Comparison of ENCODE assay signal across 7 mouse cellular contexts in genomic region chr3:95905940-95906492, GRCm38 (mm10). TPM values are rescaled to one million over a fixed set of nuclear protein-coding genes. Genes with fewer than 3 reads are reported as not detected.
DNase-seq lines count a peak whose midpoint lies in the region; ATAC-seq and TF ChIP-seq lines count a peak whose summit lies in the region.

No protein-coding gene starts in this region.

- 0% methylated on average over 12 of the region's 12 CpGs for WGBS in heart, adult 2 months
- under 1% methylated on average over 12 of the region's 12 CpGs for WGBS in lung, postnatal 0 days

- H3K4me1 ChIP-seq in bone marrow macrophage, adult 2 months (ENCODE audit: control insufficient read depth, insufficient read depth, low read length) = peaks cover 10% of the 10 kb centered on the region
- H3K4me1 ChIP-seq in heart, adult 2 months (ENCODE audit: control insufficient read depth, insufficient read depth, low read length) = peaks cover 1% of the 10 kb centered on the region; the same call in 1 of the 2 replicates
- H3K4me1 ChIP-seq in lung, postnatal 0 days (ENCODE audit: insufficient read depth, low read depth, low read length) = peaks cover 11% of the 10 kb centered on the region

- TF ChIP-seq CTCF in bone marrow macrophage, adult 2 months (IDR thresholded peaks at IDR 0.05; ENCODE audit: low read depth, low read length) = peak; percentile 52
- peak; percentile 76 for TF ChIP-seq CTCF in heart, adult 2 months (IDR thresholded peaks at IDR 0.05)
- peak; percentile 74 for TF ChIP-seq CTCF in lung, postnatal 0 days (IDR thresholded peaks at IDR 0.05)

- DNase-seq in urinary bladder, postnatal 36 days (ENCODE audit: low spot score in 2 of 2) = peak; percentile 43 to 57
- no peak for DNase-seq in urinary bladder, postnatal 10 days (ENCODE audit: low spot score)
- peak; percentile 64 to 65 for DNase-seq in heart, adult 2 months
- DNase-seq in kidney, adult 9 months = peak; percentile 71
- peak; percentile 81 for DNase-seq in lung, postnatal 0 days (ENCODE audit: low spot score)
- peak; percentile 75 for DNase-seq in retina, postnatal 1 day

- TF ChIP-seq POLR2A in bone marrow macrophage, adult 2 months (IDR thresholded peaks at IDR 0.05; ENCODE audit: borderline replicate concordance, low read depth, low read length) = no peak
- peak; percentile 38; the same call in 1 of the 2 replicates for TF ChIP-seq POLR2A in heart, adult 2 months (IDR thresholded peaks at IDR 0.05; ENCODE audit: insufficient read depth, low read depth, low read length)

- H3K79me2 ChIP-seq in heart, adult 2 months (replicated peaks; ENCODE audit: control insufficient read depth, insufficient read depth, low read length) = no peaks in the 10 kb centered on the region

- ATAC-seq in lung, postnatal 0 days = peak; percentile 45; the same call in 1 of the 2 replicates

- peaks cover 3% of the 10 kb centered on the region; the same call in 1 of the 2 replicates for H3K36me3 ChIP-seq in heart, adult 2 months (ENCODE audit: control insufficient read depth, insufficient read depth, low read length)
- H3K36me3 ChIP-seq in lung, postnatal 0 days (ENCODE audit: insufficient read depth, low read length) = no peaks in the 10 kb centered on the region

- H3K9me3 ChIP-seq in lung, postnatal 0 days (ENCODE audit: low read length) = no peaks in the 10 kb centered on the region

- H3K9ac ChIP-seq in heart, adult 2 months (ENCODE audit: low read depth, low read length) = no peak overlapping the region
- H3K9ac ChIP-seq in lung, postnatal 0 days (replicated peaks; ENCODE audit: low read depth) = no peak overlapping the region

- no peaks in the 10 kb centered on the region for H3K27me3 ChIP-seq in heart, adult 2 months (ENCODE audit: control insufficient read depth, insufficient read depth, low read length)
- H3K27me3 ChIP-seq in lung, postnatal 0 days (replicated peaks; ENCODE audit: insufficient read depth, low read length) = 0 out of 2 replicates have a peak, but pooled peaks cover 4% of the 10 kb centered on the region

- H3K4me3 ChIP-seq in bone marrow macrophage, adult 2 months (ENCODE audit: insufficient read depth, low read length) = peak overlapping the region; percentile 31; the same call in 1 of the 2 replicates
- H3K4me3 ChIP-seq in heart, adult 2 months = peak overlapping the region; percentile 43
- peak overlapping the region; percentile 30; the same call in 1 of the 2 replicates for H3K4me3 ChIP-seq in lung, postnatal 0 days (ENCODE audit: low read depth, low read length)

- no peak overlapping the region for H3K27ac ChIP-seq in bone marrow macrophage, adult 2 months (ENCODE audit: insufficient read depth, low read depth, low read length)
- H3K27ac ChIP-seq in heart, adult 2 months = peak overlapping the region; percentile 91; the same call in 1 of the 2 replicates
- no peak overlapping the region for H3K27ac ChIP-seq in lung, postnatal 0 days (ENCODE audit: low read length)

- intact Hi-C loops in heart, adult 2 months (cut with DNase I) = loop anchor here (1.0 kb wide), 1 partner anchor 44 kb away; no protein-coding TSS in a partner anchor

- 0 out of 2 replicates have a peak, but pooled peaks have one; percentile 26 for TF ChIP-seq EP300 in heart, adult 2 months (IDR thresholded peaks at IDR 0.05; ENCODE audit: insufficient read depth, low read depth, low read length)
- no peak for TF ChIP-seq EP300 in lung, postnatal 0 days (IDR thresholded peaks at IDR 0.05)

- peak overlapping the region; percentile 61 for H3K4me2 ChIP-seq in lung, postnatal 0 days (replicated peaks; ENCODE audit: low read depth, low read length)

RNA-seq across cellular contexts. Expression of gene Car14, which starts 1.5 kb away (rescaled TPM):
- polyA plus RNA-seq in bone marrow macrophage, adult 2 months (2012; ENCODE audit: insufficient read depth, insufficient read length, missing spikeins) = not detected in 2 replicates
- total RNA-seq in heart, adult 2 months (2021) = 100 to 1,000 TPM; 146 to 208 TPM
- polyA plus RNA-seq in heart, adult 2 months (2012; rRNA removed) = 227 and 279 TPM in 2 replicates
- 4.4 and 4.5 TPM in 2 replicates for polyA plus RNA-seq in lung, postnatal 0 days (2015; fragmentation: Nextera tagmentation; extraction: Ambion mirVana)

RNA-seq across cellular contexts. Expression of gene Aph1a, which starts 12.2 kb away (rescaled TPM):
- polyA plus RNA-seq in bone marrow macrophage, adult 2 months (2012; ENCODE audit: insufficient read depth, insufficient read length, missing spikeins) = 116 and 118 TPM in 2 replicates
- 100 to 1,000 TPM in 1 of 2 experiments, 10 to 100 TPM in 1; 99.9 to 121 TPM for total RNA-seq in heart, adult 2 months (2021)
- 98.7 and 120 TPM in 2 replicates for polyA plus RNA-seq in heart, adult 2 months (2012; rRNA removed)
- 48.6 and 49.1 TPM in 2 replicates for polyA plus RNA-seq in lung, postnatal 0 days (2015; fragmentation: Nextera tagmentation; extraction: Ambion mirVana)

RNA-seq across cellular contexts. Expression of gene BC028528, which starts 14.2 kb away (rescaled TPM):
- 145 and 162 TPM in 2 replicates for polyA plus RNA-seq in bone marrow macrophage, adult 2 months (2012; ENCODE audit: insufficient read depth, insufficient read length, missing spikeins)
- total RNA-seq in heart, adult 2 months (2021) = 1 to 10 TPM; 8.5 to 9.0 TPM
- polyA plus RNA-seq in heart, adult 2 months (2012; rRNA removed) = 14.5 and 29.8 TPM in 2 replicates
- 247 and 252 TPM in 2 replicates for polyA plus RNA-seq in lung, postnatal 0 days (2015; fragmentation: Nextera tagmentation; extraction: Ambion mirVana)

RNA-seq across cellular contexts. Expression of gene Anp32e, which starts 23.0 kb away (rescaled TPM):
- 134 and 150 TPM in 2 replicates for polyA plus RNA-seq in bone marrow macrophage, adult 2 months (2012; ENCODE audit: insufficient read depth, insufficient read length, missing spikeins)
- 10 to 100 TPM; 83.0 to 90.9 TPM for total RNA-seq in heart, adult 2 months (2021)
- 15.5 and 29.9 TPM in 2 replicates for polyA plus RNA-seq in heart, adult 2 months (2012; rRNA removed)
- 72.5 and 79.6 TPM in 2 replicates for polyA plus RNA-seq in lung, postnatal 0 days (2015; fragmentation: Nextera tagmentation; extraction: Ambion mirVana)

RNA-seq across cellular contexts. Expression of gene Ciart, which starts 24.0 kb away (rescaled TPM):
- polyA plus RNA-seq in bone marrow macrophage, adult 2 months (2012; ENCODE audit: insufficient read depth, insufficient read length, missing spikeins) = 1.6 and 1.7 TPM in 2 replicates
- 10 to 100 TPM in 1 of 2 experiments, 1 to 10 TPM in 1; 5.1 to 27.0 TPM for total RNA-seq in heart, adult 2 months (2021)
- 5.0 and 7.7 TPM in 2 replicates for polyA plus RNA-seq in heart, adult 2 months (2012; rRNA removed)
- 2.0 and 3.1 TPM in 2 replicates for polyA plus RNA-seq in lung, postnatal 0 days (2015; fragmentation: Nextera tagmentation; extraction: Ambion mirVana)

Comparison
In these comparisons a context has a peak if more than half of its experiments do, and no peak if none do; other contexts are left out.
1. RNA of gene Car14, which starts 1.5 kb away (polyA plus RNA-seq): 227 to 279 TPM in heart, adult 2 months; 4.4 to 4.5 TPM in lung, postnatal 0 days and not detected in bone marrow macrophage, adult 2 months; every median in the first group is over 10 times any median in the second.
2. Peak in every context shown above with its lines, with median percentiles within 50 percentile points of each other: H3K4me3 ChIP-seq and CTCF ChIP-seq.